Mouse (Mus musculus): ENCODE results near the gene Ripor1. TPM values are rescaled to one million over a fixed set of nuclear protein-coding genes. Genes with fewer than 3 reads are reported as not detected.

The Ripor1 gene
- polyA plus RNA-seq, 1 experiment: 31.7 TPM

DNA sequence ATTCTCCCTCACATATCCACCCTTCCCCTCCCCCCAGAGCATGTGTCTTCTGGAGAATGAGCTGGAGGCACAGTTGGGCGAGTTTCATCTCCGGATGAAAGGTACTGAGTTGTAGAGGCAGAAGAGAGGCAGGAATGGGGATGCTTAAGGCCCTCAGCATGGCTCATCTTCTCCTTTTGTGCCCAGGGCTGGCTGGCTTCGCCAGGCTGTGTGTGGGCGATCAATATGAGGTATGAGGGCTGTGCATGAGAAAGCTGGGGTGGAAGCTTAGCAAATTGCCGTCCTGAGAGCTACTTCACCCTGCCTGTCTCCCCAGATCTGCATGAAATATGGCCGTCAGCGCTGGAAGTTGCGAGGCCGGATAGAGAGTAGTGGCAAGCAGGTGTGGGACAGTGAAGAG is 10.9 kb downstream of the Ripor1 start:
- H3K27ac ChIP-seq (ENCODE audit: insufficient read depth, low read length): no peak overlapping the region
- TF ChIP-seq CTCF (IDR thresholded peaks at IDR 0.05; ENCODE audit: borderline replicate concordance, insufficient read depth, low read length) (no peak), POLR2A (IDR thresholded peaks at IDR 0.05; ENCODE audit: low read depth, low read length) (no peak)
- H3K4me3 ChIP-seq (ENCODE audit: insufficient read depth, low read length): no peak overlapping the region
- H3K4me1 ChIP-seq (ENCODE audit: control insufficient read depth, insufficient read depth, low read length): no peaks in the 10 kb centered on the region; the same call in 1 of the 2 replicates

GRCm38 (mm10) chr8:105617451-105618278 is 12.6 kb downstream of the Ripor1 start:
- Histone ChIP-seq H3K27ac (ENCODE audit: insufficient read depth, low read length) (no peak overlapping the region), H3K4me1 (ENCODE audit: control insufficient read depth, insufficient read depth, low read length) (no peaks in the 10 kb centered on the region), H3K4me3 (ENCODE audit: insufficient read depth, low read length) (no peak overlapping the region)
- TF ChIP-seq CTCF (IDR thresholded peaks at IDR 0.05; ENCODE audit: borderline replicate concordance, insufficient read depth, low read length): no peak
- TF ChIP-seq POLR2A (IDR thresholded peaks at IDR 0.05; ENCODE audit: low read depth, low read length): no peak

DNA sequence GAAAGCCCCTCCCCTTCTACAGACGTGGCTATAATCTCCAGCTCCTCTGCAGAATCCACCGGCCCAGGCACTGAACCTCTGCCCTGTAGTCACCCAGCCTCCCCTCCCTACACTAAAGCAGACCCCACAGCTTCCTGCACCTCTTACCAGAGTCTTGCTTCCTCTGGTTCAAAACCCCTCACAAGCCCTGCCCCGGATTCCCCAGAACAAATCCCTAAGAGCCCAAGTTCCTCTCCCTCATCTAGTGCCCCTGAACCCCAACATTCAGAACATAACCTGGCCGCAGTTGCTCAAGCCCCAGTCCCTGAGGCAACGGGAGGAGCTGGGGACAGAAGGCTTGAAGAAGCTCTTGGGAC is 13.2 kb downstream of the Ripor1 start:
- TF ChIP-seq CTCF (IDR thresholded peaks at IDR 0.05; ENCODE audit: borderline replicate concordance, insufficient read depth, low read length): no peak
- TF ChIP-seq POLR2A (IDR thresholded peaks at IDR 0.05; ENCODE audit: low read depth, low read length): no peak
- Histone ChIP-seq H3K27ac (ENCODE audit: insufficient read depth, low read length) (no peak overlapping the region), H3K4me1 (ENCODE audit: control insufficient read depth, insufficient read depth, low read length) (0 out of 2 replicates have a peak, but pooled peaks cover 2% of the 10 kb centered on the region), H3K4me3 (ENCODE audit: insufficient read depth, low read length) (no peak overlapping the region)

GRCm38 (mm10) chr8:105618892-105619591 is 14.0 kb downstream of the Ripor1 start:
- Histone ChIP-seq H3K4me1 (ENCODE audit: control insufficient read depth, insufficient read depth, low read length) (0 out of 2 replicates have a peak, but pooled peaks cover 2% of the 10 kb centered on the region), H3K4me3 (ENCODE audit: insufficient read depth, low read length) (no peak overlapping the region), H3K27ac (ENCODE audit: insufficient read depth, low read length) (no peak overlapping the region)
- TF ChIP-seq CTCF (IDR thresholded peaks at IDR 0.05; ENCODE audit: borderline replicate concordance, insufficient read depth, low read length) (no peak), POLR2A (IDR thresholded peaks at IDR 0.05; ENCODE audit: low read depth, low read length) (no peak)

DNA sequence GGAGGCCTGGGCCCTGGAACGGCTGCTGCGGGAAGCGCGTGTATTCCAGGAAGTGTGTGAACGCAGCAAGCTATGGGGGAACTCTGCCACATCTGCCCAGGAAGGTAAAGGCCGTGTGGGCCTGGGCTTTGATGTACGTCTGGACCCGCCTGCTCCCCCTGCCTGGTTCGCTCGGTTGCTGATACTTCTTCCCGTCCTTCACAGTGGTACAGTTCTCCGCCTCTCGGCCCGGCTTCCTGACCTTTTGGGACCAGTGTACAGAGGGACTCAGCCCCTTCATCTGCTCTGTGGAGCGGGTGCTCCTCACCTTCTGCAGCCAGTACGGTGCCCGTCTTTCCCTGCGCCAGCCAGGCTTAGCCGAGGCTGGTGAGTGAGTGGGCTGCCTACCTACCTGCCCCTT is 15.2 kb downstream of the Ripor1 start:
- H3K4me1 ChIP-seq (ENCODE audit: control insufficient read depth, insufficient read depth, low read length): peaks cover 5% of the 10 kb centered on the region; the same call in 1 of the 2 replicates

DNA sequence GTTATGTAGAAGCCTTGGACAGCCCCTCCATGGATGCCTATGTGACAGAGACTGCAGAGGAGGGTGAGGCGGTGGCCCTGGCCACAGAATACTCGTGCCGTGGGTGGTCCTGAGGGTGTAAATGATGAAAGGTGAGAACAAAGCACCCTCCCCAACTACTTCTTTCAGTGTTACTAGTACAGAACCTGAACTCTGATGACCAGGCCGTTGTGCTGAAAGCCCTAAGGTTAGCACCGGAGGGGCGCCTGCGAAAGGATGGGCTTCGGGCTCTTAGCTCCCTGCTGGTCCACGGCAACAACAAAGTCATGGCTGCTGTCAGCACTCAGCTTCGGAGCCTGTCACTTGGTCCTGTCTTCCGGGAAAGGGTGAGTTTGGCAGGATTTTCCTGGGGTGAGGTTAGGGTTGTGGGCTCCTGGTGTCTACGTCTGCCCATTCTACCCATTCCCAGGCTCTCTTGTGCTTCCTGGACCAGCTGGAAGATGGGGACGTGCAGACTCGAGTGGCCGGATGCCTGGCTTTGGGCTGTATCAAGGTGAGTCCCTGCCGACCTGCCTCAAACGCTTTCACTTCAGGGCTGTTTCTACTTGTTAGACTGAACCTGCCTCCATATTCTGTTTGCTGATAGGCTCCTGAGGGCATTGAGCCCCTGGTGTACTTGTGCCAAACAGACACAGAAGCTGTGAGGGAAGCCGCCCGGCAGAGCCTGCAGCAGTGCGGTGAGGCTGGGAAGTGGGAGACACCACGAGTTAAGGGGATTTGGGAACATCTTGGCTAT is 16.1 kb downstream of the Ripor1 start:
- H3K4me1 ChIP-seq (ENCODE audit: control insufficient read depth, insufficient read depth, low read length): peaks cover 5% of the 10 kb centered on the region; the same call in 1 of the 2 replicates
- H3K4me3 ChIP-seq (ENCODE audit: insufficient read depth, low read length): no peak overlapping the region
- no peak overlapping the region for H3K27ac ChIP-seq (ENCODE audit: insufficient read depth, low read length)
- TF ChIP-seq CTCF (IDR thresholded peaks at IDR 0.05; ENCODE audit: borderline replicate concordance, insufficient read depth, low read length): no peak
- no peak for TF ChIP-seq POLR2A (IDR thresholded peaks at IDR 0.05; ENCODE audit: low read depth, low read length)

More for the DNA sequence above, 15.2 kb downstream of the Ripor1 start:
- Histone ChIP-seq H3K27ac (ENCODE audit: insufficient read depth, low read length) (no peak overlapping the region), H3K4me3 (ENCODE audit: insufficient read depth, low read length) (no peak overlapping the region)
- TF ChIP-seq CTCF (IDR thresholded peaks at IDR 0.05; ENCODE audit: borderline replicate concordance, insufficient read depth, low read length) (no peak), POLR2A (IDR thresholded peaks at IDR 0.05; ENCODE audit: low read depth, low read length) (no peak)

- no peak for TF ChIP-seq CTCF (IDR thresholded peaks at IDR 0.05; ENCODE audit: borderline replicate concordance, insufficient read depth, low read length)
- no peak for TF ChIP-seq POLR2A (IDR thresholded peaks at IDR 0.05; ENCODE audit: low read depth, low read length)
- Histone ChIP-seq H3K4me1 (ENCODE audit: control insufficient read depth, insufficient read depth, low read length) (peaks cover 5% of the 10 kb centered on the region; the same call in 1 of the 2 replicates), H3K27ac (ENCODE audit: insufficient read depth, low read length) (no peak overlapping the region), H3K4me3 (ENCODE audit: insufficient read depth, low read length) (no peak overlapping the region)
These were observed 16.8 kb downstream of the Ripor1 start for GRCm38 (mm10) chr8:105621841-105622240.

DNA sequence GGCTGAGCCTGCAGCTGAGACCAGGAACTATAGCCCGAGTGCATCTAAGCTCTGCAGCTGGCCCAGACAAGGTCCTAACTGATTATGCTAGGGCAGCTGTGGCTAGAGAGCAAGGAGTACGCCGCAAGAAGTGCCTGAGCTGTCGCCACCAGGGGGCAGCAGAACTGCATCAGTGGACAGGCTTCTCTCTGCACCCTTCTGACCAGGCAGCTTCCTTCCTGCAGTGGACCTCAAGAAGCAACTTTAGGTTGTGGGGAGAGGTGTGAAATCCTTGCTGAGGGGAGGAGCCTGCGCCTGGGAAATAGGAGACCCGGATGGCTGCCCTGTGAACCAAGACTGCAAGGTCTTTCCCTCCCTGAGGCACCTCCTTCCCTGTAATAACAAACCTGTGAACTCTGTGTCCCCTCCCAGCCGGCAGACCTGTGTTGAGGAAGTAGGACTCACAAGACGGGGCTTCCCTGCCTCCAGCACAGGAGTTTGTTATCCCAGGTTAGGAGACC is 17.4 kb downstream of the Ripor1 start:
- Histone ChIP-seq H3K4me3 (ENCODE audit: insufficient read depth, low read length) (no peak overlapping the region), H3K4me1 (ENCODE audit: control insufficient read depth, insufficient read depth, low read length) (peaks cover 5% of the 10 kb centered on the region; the same call in 1 of the 2 replicates), H3K27ac (ENCODE audit: insufficient read depth, low read length) (no peak overlapping the region)
- TF ChIP-seq POLR2A (IDR thresholded peaks at IDR 0.05; ENCODE audit: low read depth, low read length) (no peak), CTCF (IDR thresholded peaks at IDR 0.05; ENCODE audit: borderline replicate concordance, insufficient read depth, low read length) (peak; percentile 99)

DNA sequence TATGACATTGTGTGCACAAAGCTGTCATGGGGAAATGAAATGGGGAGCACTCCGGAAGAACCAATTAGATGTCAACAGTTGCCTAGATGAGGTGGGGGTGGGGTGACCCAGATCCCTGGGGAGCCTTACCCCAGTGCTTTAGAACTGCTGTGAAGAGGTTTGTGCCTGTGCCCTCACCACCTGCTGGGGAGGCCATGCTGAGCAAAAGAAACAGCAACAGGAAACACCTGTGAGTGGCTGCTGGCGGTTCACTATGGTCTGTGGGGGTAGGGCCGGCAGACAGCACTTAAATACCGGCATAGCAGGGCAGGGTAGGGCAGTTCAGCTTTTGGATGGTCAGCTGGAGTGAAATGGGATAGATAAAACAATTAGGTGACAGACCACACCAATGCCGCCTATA is 18.1 kb downstream of the Ripor1 start:
- no peak overlapping the region for H3K4me3 ChIP-seq (ENCODE audit: insufficient read depth, low read length)
- TF ChIP-seq POLR2A (IDR thresholded peaks at IDR 0.05; ENCODE audit: low read depth, low read length): no peak
- no peak for TF ChIP-seq CTCF (IDR thresholded peaks at IDR 0.05; ENCODE audit: borderline replicate concordance, insufficient read depth, low read length)
- peaks cover 5% of the 10 kb centered on the region; the same call in 1 of the 2 replicates for H3K4me1 ChIP-seq (ENCODE audit: control insufficient read depth, insufficient read depth, low read length)
- no peak overlapping the region for H3K27ac ChIP-seq (ENCODE audit: insufficient read depth, low read length)

All from embryonic fibroblast, embryonic 13.5 days (primary cell).